Mouse (Mus musculus) hematopoietic stem cell, adult 5-6 weeks (primary cell): ENCODE measurements around the gene Cdcp1. TPM values are rescaled to one million over a fixed set of nuclear protein-coding genes. Genes with fewer than 3 reads are reported as not detected.

ENCODE experiments used
- ATAC-seq, 2 experiments: fragments of 125-278 bp in 1 of 2; replicated peaks in 1 of 2; 2 replicates each; pipeline ENCODE4 v1.8.0; 2016 to 2017; ENCODE audit warnings: inconsistent platforms in 2 of 2, mild to moderate bottlenecking in 2 of 2, moderate number of reproducible peaks in 2 of 2, low read depth in 1 of 2, moderate TSS enrichment in 1 of 2; ENCODE audit not compliant: low FRiP score in 2 of 2, poor library complexity in 2 of 2, severe bottlenecking in 2 of 2, insufficient read depth in 1 of 2, low TSS enrichment in 1 of 2
- total RNA-seq: library from RNA; stranded (forward); fragments of 172-1452, 232-1000 nt; gene quantifications from 2 replicates; pipeline ENCODE4 v1.2.3, GENCODE M21; 2017

The Cdcp1 gene
- total RNA-seq, 1 experiment from 2014 or later, result 4.7 TPM

DNA sequence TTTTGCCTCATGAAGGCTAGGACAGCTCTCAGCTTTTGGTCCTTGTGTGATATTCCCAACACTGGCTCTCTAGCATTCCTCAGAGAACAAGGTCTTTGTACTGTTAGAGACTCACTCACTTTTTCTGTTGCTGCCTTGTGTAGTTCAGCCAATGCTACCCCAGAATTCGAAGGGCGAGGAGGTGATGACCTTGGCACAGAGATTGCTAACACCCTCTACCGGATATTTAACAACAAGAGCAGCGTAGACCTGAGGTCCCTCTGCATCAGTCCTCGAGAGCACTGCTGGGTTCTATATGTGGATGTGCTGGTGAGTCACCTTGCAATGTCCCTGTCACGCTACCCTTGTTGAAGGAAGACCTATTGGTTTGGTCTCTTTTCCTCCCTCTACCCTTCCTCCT, 88.2 kb downstream of the Cdcp1 start:
- no peak for ATAC-seq

DNA sequence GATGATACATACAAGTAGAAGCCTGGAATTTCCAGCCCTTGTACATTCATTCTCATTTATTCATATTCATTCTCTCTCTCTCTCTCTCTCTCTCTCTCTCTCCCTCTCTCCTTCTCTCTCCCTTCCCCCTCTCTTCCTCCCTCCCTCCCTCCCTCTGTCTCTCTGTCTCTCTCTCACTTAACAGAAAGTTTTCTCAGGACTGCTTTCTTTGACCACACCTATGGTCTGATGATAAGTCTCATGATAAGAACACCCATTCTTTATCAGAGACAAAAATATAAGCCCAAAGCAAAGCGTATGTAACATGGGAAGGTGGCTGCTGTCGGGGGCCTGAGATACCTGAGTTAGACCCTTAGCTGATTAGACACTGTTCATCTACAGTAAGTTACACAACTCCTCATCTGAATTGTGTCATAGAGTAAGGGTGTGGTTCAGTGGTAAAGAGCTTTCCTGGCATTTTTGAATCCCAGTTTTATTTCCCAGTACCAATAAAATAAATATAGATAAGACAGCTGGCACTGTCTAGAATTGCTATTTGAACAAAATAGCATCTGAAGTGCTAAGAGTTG, 91.3 kb downstream of the Cdcp1 start:
- ATAC-seq, result no peak

DNA sequence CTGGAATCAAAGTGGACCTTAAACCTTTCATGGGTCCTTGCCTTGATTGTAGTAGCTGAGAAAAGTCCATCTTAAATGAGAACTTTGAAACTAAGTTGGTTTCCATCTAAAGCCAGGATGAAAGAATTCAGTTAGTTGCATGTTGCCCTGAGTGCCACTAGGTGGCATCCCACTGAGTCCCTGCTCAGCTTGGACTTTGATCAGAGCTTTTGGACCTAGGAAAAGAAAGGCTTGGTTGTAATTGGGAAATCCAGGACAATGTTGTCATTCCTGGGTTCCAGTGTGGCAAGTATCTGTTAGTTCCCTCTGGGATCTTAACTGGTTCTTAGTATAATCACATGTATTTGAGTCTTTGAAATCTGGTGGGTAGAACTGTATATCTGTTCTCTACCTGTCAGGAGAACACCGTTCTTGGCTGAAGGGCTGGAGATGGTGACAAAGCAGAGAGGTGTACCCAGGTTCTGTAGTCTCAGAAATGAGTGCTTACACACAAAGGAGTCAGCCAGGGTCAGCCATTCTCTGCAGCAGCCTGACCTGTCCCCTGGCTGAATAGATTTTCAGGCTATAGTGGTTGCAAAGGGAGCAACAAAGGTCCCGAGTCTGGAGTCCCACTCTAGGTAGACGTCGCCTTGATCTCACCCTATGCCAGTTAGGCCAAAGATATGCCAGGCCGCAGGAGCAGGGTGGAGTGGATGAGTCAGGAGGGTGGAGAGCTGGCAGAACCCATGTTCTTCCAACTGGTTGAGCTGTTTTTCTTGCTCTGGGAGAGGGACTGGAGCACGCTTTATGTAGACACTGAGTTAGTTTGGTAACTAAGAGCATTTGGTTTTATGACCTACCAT, 92.0 kb downstream of the Cdcp1 start:
- ATAC-seq, result peak in 1 of 2 experiments; percentile 27; a peak in 1 of 4 replicates

DNA sequence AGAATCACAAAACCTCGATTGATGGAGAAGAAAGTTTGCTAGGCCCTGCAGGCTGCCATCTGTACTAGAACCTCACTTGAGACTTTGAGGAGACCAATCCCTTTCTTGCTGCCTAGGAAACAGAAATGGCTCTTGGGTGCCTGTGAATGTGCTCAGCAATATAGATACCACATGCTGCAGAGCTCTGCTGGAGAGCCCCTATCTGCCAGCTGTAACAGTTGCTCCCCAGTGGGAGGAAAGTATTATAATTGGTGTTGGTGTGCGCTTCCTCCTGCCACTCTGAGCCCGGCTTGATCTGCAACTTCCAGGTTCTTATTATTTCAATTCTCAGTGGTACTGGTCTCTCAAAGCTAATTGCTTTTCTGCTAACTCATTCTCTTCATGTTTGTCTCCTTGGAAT, 92.8 kb downstream of the Cdcp1 start:
- ATAC-seq, result no peak

Other genes starting within 250 kb of the Cdcp1 start
- 16.7 and 23.2 TPM in 2 replicates for gene Tmem42, start 194.7 kb downstream of the Cdcp1 start, total RNA-seq
- 0.38 TPM in 1 of 2 replicates, not detected in the other for gene Tgm4, start 181.3 kb downstream of the Cdcp1 start, total RNA-seq
- 38.2 and 39.2 TPM in 2 replicates for gene Zdhhc3, start 102.8 kb downstream of the Cdcp1 start, total RNA-seq
- 77.9 and 110 TPM in 2 replicates for gene Exosc7, start 102.8 kb downstream of the Cdcp1 start, total RNA-seq
- not detected in 2 replicates for gene Clec3b, start 65.1 kb downstream of the Cdcp1 start, total RNA-seq
- gene Tmem158, start 44.7 kb upstream of the Cdcp1 start, total RNA-seq, result 2.7 and 3.3 TPM in 2 replicates
- gene Lars2, start 150.9 kb upstream of the Cdcp1 start, total RNA-seq, result 18.6 and 96.4 TPM in 2 replicates